Mouse (Mus musculus) adrenal gland, adult 2 months (tissue): Measurements from ENCODE around the gene Npas3. TPM values are rescaled to one million over a fixed set of nuclear protein-coding genes. Genes with fewer than 3 reads are reported as not detected.
A peak's percentile ranks its signal among the peaks of the same experiment; 100 is the strongest.

ENCODE experiments used
- DNase-seq: peaks from one replicate; pipeline ENCODE4 v3.0.0; 2021
- polyA plus RNA-seq: library from polyadenylated mRNA; depleted of rRNA; stranded (reverse); fragments of >200 nt; gene quantifications from 2 replicates; pipeline ENCODE4 v1.2.3, GENCODE M21; 2012
- total RNA-seq, 2 experiments: library from RNA; stranded (reverse); gene quantifications; 2 replicates each; pipeline ENCODE4 v1.2.3; 2021

Gene Npas3
- total and polyA plus RNA-seq, 3 experiments = 0.98 to 4.4 (median 2.1) TPM

- DNase-seq = no peak
Measured at GRCm38 (mm10) chr12:53589446-53589961, 341.0 kb downstream of the Npas3 start.

DNA sequence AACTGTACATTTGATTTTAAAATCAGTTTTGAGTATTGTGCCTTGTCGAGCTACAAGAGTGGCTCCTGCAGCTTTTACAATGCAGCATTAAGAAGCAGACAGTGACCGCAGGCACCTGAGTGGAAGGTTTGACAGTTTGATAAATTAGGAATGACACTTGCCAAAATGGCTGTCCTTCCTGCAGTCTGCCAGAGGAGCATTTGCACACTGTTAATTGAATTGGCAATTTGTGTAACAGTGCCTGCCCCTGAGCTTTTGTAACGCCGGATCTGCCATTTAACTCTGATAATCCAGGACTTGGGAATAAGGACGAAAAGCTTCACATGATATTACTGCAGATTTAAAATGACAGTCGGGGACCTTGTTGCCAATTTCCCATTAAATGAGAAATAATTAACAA, 357.2 kb downstream of the Npas3 start:
- no peak for DNase-seq

DNA sequence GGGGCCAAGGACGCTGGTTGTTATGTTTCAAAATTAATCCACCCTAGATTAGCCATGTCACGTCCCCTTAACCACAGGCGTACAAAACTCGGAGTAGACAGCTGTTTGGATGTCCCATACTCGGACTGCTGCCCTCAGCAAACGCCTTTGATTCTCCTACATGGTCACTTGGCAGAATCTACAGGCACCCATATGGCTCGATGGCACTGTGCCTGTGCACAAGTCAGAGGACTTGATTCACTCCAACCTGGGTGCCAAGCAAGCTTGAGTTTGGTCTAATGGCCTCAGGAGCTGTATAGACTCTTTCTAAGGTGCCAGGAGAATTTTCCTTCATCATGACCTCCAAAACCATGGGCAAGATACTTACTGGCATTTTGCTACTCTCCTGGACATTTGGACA, 363.6 kb downstream of the Npas3 start:
- DNase-seq = no peak

DNA sequence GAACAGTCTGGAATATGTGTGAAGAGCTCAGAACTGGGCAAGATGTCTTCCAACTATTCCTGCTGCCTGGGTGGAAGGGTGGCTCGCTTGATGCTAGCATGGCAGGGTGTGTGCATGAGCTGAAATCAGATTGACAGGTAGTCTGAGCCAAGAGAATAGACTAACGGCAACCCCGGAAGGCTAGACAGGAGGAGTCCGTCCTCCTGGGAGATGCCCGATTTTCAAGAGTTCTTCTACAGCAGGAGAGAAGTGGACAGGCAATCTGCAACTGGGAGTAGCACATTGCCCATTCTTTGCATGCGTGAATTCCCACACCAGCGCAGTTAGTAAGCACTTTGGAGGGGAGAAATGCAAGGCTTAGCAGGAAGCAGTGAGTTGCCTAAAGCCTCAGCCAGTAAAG, 372.8 kb downstream of the Npas3 start:
- no peak for DNase-seq

DNA sequence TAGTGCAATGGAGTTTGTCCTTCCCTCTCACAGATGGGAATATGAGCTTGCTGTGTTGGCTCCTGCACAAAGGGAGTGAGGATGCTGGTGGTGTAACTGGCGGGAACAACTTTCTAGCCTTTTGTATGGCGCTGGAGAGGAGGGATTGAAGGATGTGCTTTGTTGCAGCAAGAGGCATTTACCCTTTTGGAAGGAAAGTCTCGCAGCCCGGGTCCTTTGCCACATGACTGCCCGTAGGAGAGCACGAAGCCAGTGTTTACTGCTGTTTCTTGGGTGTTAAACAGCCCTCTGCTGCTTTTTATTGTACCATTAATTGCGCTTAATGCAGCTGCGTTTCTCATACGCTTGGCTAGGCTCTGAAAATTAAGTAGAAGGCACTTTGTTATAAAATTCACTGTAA, 375.3 kb downstream of the Npas3 start:
- DNase-seq = no peak

DNA sequence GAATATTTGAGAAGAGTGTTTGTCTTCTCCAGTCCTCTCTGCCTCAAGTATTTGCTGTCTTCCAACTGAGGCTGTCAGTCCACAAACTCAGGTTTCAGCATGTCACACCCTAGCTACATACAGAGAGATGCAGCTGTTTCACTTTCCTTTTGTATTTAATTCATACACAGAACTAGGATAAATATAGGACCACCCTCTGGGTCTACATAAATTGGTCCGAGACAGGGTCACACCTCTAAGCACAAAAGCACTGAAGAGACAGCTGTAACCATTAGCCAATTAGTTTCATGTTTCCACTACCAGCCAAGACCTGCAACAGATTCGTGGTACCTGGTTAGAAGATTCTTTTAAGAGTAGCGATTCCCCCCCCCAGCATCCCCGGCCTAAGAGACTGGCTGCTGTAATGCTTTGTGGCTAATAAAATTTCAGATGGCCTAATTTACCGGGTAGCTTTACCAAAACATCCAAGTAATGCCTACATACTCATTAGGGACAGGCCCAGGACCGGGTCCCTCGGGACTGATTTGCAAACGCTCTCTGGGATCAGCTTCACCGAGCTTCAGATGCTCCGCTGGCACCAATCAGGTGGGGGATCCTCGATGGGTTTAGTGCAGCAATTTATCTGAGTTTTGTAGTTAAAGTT, 376.0 kb downstream of the Npas3 start:
- DNase-seq = no peak

GRCm38 (mm10) chr12:53629483-53630120, 381.1 kb downstream of the Npas3 start:
- DNase-seq = no peak

DNA sequence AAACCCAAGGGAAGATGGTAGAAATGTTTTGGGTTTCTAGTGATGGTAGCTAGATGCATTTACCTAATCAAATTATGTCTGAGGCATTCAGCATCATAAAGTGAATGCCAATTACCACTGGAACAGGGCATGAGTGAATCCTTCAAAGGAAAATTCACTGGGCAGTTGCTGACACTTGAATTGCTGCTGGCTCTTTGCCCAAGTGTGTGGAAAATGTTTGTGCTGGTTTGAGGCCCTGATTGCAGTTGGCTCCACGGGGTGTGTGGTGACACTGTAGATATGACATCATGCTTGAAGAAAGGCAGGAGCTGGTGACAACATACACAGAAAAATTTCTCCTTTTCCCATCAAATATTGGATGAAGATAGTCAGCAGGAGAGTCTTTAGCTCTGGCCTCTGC, 382.1 kb downstream of the Npas3 start:
- DNase-seq = no peak

DNA sequence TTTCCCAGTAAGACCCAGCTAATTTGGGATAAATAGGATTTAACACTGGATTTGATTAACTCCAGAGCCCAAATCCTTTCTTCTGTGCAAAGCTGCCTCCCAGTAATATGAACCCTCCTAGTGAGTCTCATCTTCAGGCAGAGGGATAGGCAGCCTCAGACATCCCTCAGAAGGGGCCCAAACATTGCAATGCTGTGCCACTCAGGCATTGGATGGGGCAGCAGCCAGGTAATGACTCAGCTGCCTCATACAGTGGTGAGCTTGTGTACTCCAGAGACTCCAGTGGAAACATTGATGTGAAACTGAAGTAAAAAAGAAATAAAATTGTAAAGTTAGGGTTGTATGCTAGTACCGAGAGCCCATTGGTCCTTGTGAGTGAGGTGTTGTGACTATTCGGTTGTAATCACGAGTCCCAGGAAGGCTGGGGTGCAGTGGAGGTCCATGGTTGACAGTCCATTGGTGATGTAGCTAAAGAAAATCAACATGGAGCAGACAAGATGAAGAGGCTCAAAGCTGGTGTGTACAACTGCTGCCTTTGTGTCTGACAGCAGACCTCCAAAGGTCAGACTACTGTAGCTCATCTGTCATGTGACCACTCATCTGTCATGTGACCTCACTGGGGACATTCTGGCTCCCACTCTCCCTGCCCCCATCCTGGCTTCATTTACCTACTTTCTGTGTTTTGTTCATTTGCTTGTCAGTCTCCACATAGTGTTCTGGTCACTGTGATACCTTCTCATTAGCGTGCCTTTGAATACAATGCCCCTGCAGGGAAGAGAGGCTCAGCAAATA, 383.0 kb downstream of the Npas3 start:
- DNase-seq = no peak

DNA sequence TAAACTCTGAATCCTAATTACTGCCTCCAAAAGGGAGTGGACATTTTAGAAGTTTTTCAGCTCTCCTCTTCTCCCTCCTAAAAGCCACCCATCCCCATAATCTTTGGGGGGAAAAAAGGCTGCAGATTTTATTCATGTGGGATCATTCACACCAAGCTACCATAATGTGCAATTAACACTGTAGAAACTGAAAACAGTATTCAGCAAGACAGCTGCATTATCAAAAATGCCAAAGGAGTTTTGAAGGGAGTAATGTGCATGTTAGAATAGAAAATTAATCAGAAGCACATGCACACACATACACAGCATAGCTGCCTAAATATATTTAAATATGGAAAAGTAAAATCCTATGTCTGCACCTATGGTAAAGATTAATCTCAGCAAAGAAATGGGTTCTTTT, 390.1 kb downstream of the Npas3 start:
- DNase-seq = no peak

DNA sequence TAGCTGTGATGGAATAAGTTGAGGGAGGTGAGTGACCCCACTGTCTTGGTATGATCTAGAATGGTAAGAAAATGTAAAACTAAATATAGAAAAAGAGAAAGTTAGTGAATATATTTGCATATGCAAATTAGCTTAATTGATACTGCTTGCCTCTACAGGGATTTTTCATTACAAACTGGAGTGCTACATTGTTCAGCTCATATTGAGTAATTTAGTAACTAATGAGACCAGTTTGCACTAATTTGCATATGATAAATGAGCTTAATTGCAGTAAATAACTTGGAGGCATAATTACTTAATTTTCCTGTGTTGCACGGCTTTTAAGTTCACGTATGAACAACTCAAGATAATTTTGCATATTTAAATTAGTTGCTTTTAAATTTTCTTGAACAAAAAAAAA, 398.8 kb downstream of the Npas3 start:
- DNase-seq = no peak

DNA sequence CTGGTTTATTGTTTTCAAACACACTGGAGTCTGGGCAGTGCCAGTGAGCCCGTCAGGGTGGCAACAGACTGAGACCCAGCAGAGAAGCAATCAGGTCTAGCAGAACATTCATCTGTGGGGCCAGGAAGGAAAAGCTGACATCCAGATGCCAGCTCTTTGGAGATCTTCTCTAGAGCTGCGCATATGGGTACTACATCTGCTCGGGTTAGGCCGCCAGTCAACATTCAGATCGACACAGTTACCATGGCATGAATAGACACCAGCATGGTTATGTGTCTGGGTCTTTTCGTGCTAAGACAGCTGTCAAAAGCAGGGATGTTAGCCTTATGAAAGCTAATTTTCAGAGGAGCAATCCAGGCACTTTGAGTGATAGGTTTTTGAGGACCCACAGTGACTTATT, 407.8 kb downstream of the Npas3 start:
- DNase-seq = no peak

GRCm38 (mm10) chr12:53664084-53664483, 415.6 kb downstream of the Npas3 start:
- DNase-seq = no peak

GRCm38 (mm10) chr12:53671846-53672245, 423.4 kb downstream of the Npas3 start:
- DNase-seq = no peak

DNA sequence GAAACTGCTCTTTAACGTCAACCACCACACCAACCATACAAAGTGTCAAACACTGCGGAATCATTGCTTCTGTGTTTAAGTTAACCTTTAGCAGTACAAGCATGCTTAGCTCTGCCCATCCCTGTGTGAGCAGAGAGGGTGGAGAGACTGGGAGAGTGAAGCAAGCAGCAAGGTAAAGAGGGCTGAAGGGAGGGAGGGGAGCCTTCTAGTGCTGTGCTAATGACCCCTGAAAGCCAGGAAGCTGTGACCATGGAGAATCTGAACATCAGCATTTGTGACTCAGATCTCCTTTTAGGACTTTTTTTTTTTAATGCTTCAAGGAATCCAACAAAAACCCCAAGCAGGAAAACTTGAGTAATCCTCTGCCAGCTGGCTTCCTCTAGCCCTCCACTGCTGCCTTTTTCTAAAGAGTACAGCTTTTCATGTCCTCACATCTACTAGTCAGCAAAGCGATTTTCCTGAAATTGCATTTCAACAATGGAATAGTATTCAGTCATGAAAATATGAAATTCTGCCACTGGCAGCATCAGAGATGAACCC, 428.7 kb downstream of the Npas3 start:
- DNase-seq = no peak

- no peak for DNase-seq
Measured at GRCm38 (mm10) chr12:53678166-53678565, 429.7 kb downstream of the Npas3 start.

DNA sequence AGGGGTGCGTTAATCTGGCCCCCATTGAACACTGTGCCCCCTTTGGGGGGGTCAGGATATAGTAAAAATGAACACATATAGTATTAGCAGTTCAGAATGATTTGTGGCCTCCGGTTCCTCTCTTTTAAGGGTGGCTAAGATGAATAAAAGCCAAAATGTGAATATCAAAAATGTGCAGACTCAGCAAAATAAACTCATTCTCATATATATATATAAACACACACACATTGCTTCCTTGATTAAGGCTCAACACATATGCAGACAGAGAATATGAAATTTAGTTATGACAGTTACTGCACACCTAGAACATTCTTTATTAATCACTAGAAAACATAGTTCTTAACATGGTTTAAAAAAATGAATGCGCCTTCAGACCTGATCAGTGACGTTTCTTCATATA, 430.7 kb downstream of the Npas3 start:
- no peak for DNase-seq

GRCm38 (mm10) chr12:53680501-53680900, 432.0 kb downstream of the Npas3 start:
- peak; percentile 71 for DNase-seq

- no peak for DNase-seq
Measured at GRCm38 (mm10) chr12:53682036-53682435, 433.6 kb downstream of the Npas3 start.

DNA sequence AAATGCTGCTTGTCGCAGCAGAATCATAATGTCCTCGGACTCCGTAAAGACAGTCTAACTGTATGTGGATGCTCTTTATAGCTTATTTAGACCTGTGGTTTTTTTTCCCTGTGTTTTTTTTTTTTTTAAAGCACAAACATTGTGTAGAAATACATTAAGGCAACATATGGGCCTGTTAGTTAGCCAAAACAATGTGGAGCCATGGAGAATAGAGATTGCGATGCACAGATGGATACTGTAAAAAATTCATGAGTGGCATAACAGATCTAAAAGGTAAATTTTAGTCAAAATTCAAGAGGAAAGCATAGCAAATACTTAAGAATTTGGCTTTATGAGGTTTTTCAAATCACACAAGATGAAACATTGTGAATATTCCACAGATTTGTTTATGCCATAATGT, 444.0 kb downstream of the Npas3 start:
- no peak for DNase-seq

DNA sequence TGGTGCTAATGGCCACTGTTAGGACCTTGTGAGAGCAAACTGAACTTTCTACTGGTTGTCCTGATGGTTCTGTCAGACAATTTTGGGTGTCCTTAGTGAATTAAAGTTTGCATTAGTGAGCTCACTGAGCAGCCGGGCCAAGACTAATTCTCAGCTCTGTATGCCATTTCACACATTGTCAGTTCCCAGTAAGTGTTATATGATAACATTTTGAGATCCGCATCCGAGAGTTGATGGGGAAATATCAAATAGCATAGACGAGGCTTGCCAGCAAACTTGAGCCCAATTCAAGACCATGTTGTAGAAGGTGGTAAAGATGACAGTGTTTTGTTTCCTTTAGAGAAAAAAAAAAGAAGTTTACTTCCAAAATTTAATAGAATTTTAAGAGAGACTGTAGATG, 445.9 kb downstream of the Npas3 start:
- DNase-seq = no peak

GRCm38 (mm10) chr12:53695324-53695723, 446.8 kb downstream of the Npas3 start:
- DNase-seq = no peak

GRCm38 (mm10) chr12:53697645-53698044, 449.2 kb downstream of the Npas3 start:
- no peak for DNase-seq
